Mouse (Mus musculus) retina, postnatal 7 days (tissue): ENCODE measurements around the gene Banp.

ENCODE experiments used
- DNase-seq: peaks from one replicate; pipeline ENCODE4 v3.0.0-alpha.2; 2012; ENCODE audit warnings: low read depth, low spot score

Banp gene

DNA sequence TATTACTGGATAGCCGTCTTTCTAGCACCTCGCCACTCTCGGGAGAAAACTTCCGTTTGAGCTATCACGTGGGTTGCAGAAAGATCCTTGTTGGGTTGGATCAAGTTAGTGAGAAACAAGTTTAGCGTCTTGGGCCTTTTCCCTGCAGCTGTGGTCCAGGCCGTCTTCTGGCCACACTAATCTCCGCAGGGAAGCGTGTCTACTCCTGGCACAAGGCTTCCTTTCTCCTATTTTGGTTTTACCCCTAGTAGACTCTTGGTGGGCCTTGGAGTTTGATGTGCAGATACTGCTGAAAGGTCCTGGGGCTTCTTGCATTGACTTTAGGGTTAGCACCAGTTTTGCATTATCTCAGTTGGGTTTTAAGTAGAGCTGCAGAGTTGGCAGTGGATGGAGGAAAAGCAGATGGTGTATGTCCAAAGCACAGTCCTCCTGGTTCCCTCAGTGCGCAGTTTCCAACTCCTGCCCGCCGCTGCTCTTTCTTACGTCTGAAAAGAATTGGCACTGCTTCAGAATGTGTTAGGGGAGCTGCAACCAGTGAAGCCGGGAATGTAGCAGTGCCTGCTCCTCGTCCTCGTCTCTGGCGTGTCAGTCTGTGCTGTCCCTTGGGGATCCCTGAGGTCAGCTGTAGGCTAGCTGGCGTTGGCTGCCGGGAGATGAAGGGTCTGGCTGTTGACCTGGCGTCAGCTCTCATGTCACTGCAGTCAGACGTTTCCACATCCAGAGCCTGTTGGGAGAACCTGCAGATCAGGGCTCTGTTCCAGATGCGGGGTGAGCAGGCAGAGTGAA is 68.7 kb downstream of the Banp start:
- no peak for DNase-seq

DNA sequence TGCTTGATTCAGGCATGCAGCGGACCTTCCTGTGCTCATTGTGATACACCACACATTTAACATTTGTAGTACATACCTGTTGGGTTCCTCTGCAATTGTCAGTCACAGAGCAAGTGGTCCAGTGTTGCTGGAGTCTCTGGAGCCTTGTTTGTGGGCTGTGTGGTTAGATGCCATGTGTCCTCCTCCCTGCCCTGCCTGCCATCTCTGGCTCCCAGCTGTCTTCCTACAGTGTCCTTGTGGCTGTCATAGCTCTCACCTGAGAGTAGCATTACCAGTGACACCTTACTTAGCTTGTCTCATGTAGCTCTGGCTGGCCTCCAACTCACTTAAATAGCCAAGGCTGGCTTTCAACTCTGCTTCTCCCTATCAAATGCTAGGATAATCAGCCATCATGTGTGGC is 69.6 kb downstream of the Banp start:
- no peak for DNase-seq

DNA sequence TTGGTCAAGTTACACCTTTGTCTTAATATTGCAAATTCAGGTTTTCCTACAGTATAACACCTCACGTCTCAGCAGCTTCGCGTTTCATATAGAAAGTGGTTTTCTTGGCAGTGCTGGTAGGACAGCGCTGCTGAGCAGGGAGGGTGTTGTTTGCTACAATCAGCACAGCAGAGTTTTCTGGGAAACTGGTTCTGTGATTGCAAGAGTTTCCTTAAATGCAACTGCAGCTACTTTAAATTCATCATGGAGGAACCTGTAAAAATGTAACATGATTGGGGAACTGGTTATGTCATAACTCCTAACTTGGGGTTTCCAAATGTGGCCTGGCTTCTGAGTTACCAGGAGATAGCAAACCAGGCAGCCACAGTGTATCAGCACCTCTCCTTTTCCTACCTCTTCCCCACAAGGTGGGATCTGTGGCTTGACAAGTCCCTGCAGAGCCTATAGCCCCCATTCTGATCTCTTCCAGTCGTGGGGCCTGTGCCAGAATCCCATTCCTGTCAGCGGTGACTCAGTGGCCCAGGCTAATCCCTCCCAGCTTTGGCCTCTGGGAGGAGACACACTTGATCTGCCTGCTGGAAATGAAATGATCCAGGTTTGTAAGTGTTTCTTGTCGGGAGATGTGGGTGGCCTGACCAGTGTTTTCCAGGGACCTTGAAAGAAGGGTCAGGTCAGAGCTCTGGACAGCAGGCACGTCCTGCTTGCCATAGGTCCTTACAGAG is 70.7 kb downstream of the Banp start:
- DNase-seq = no peak

DNA sequence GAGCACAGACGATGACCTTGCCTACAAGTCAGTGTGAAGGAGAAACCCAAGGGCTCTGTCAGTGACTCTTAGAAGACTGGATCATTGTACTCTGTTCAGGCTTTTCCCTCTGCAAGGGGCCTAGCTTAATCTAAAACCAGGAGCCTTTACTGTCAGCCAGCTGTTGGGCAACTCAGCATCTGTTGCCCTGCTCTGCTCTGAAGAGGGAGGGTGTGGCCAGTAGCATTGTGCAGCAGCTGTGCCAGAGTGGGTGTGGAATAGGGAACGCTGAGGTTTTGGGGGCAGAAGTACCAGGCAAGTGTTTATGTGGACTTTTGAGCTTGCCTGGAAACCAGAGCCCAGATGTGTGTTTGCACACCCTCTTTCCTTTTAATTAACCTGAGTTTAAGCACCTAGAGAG is 72.2 kb downstream of the Banp start:
- DNase-seq = no peak

DNA sequence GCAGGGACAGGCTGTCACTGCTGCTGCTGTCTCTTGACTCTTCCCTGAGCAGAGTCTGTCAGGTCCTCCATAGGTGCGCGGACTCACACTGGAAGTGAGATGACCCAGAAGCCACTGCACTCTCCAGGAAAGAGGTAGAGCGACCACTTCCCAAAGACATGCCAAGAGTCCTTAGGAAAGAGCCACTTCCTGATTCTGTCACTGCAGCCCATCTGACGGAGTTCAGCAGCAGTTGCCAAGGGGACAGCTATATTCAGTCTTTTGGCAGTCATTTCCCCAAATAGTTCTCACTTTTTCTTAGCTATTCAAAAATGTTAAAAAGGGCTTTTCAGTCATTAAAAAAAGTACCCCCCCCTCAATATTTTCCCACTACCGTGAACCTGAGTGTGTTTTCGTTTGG is 72.7 kb downstream of the Banp start:
- no peak for DNase-seq

DNA sequence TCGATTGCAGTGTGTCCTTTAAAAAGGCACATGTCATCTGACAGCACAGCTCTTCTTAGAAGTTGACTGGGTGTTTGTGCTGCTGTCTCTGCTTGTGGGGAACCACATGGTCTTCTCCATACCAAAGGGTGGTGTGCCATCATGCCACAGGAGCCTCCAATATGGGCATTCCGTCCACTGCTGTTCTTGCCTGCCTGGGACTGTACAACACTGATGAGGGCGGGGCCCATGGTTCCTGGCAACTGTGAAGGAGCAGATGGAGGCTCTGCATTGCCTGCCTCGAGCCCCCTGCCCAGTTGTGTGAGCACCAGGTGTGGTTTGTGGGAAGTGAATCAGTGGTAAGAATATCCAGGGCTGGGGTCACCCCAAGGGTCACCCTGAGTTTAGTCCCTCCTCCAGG is 73.2 kb downstream of the Banp start:
- DNase-seq = no peak

DNA sequence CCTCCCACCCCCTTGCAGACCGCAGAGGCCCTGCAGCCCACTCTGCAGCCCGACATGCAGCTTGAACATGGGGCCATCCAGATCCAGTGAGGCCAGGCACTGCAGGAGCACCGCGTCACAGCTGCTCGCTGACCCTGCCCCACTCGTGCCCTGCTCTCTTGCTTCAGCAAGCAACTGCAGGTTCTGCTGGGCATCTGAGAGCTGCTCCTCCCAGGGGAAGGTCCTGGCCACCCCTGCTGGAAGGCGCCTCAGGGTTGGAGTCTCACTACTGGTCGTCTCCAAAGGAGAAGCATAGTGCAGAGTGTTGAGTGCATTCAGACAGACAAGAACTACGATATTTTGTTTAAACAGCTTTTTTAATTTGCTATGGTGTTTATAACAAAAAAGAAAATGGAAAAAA is 76.0 kb downstream of the Banp start:
- DNase-seq = no peak

DNA sequence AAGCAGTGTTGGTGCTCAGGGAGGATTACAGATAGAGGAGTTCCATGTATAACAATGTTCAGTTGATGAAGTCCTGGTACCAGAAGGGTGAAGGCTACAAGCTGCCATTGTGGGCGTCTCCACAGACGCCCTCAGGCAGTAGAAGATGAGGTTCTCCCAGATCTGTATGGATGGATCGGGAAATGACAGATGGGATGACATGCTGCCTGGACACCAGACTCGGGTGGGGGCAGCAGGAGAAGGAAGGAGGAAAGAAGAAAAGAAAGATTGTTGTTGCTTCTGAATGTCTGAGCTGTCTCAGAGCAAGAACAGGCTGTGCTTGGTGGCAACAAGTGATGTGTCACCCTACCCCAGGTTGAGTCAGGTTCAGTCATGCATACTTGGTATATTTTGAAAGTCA is 78.6 kb downstream of the Banp start:
- DNase-seq = no peak

DNA sequence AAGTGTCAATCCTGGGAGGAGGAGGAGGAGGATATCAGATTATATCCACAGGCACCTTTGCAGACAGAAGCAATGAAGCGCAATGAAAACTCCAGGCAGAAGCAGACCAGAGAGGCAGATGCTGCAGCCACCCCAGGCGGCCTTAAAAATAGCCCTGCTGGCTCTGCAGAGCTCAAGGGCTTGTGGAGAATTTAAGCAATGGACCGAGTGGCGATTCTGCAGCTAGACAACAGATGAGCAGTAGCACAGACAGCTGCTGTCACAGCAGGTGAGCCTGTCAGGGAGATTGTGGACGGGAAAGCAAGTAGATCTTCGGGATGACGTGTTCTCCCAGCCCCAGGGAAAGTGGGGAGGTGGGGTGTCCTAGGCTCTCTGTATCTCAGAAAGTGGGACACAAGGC is 81.4 kb downstream of the Banp start:
- DNase-seq = no peak

DNA sequence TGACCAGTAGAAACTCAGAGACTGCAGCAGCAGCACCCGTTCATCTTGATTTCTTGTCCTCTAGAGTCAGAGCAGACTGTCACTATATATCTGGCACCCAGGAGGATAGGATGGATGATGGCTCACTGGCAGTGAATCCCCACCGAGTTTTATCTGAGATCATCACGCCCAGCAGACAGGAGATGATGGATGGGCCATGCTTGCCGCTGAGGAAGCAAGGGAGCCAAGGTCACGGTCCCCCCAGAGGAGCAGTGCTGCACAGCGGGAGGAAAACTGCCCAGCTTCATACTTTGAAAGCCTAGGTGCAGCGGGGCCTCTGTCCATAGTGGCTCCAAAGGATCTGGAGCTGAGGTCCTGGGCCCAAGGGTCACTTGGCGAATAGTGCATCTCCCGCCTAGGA is 83.2 kb downstream of the Banp start:
- no peak for DNase-seq

DNA sequence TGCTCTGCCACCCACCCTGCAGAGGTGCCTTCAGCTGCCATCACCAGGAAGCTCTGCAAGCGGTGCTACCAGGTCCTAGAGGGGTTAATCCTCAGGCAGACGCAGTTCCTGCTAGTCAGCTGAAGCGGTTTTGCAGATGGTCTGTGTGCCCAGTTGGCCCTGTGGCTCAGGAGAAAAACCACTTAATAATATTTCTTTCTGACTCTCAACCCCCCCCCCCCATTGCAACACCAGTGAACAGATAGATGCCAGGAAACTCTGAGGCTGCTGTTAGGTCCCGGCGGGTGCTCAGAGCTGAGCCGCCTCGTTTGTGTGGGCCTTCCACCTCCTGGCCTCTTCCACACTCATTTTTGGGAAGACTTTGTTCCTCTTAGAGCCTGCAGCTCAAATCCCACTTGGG is 86.0 kb downstream of the Banp start:
- no peak for DNase-seq

DNA sequence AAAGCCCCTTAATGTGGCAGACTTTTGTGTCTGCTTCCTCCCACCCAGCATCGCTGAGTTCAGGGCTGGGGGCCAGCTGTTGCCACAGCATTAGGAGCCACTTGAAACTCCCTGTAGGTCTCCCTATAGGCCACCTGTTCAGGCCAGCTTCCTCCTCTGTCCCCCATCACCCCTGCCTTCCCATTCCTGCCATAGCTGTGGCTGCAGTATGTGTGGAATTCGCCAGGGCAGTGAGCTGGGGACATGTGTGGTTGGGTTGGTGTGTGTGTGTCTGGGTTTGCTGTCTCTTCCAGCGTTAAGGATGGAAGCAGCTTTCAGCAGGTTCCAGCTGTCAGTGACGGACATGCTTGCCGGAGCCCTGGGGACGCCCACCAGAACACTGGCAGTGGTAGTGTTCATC is 86.8 kb downstream of the Banp start:
- no peak for DNase-seq

DNA sequence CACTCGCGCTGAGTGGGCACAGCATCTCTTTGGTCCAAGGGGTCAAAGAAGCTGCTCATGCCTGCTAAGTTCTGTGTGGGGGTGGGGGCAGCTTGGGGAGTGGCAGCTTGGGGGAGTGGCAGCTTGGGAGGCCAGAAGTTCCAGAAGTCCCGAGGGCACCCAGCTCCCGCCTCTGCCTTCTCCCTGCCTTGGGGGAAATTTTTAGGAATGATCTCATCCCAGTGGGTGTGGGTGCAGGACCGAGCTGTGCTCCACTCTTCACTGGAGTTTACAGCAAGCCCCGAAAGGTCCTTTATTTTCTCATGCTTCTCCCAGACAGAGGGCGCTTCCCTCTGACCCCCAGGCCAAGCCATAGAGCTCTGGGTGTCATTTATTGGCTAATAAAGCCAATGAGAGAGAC is 87.7 kb downstream of the Banp start:
- DNase-seq = no peak

DNA sequence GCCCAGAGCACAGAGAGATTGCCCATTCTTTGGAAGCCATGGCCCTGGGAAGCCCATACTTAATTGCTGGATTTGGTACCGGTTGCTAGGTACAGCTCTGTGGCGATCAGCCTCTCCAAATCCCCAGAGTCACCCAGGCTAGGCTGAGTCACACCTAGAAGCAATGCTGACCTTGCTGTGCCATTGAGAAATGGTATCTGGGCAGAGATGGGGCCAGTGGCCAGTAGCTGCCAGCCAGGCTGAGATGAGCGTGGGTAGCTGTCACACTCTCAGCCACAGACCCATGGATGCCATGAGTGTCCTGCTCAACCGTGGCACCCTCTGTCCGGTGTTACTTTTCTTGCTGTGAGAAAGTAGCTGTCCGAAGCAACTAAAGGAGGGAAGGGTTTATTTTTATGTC is 88.5 kb downstream of the Banp start:
- DNase-seq = no peak

DNA sequence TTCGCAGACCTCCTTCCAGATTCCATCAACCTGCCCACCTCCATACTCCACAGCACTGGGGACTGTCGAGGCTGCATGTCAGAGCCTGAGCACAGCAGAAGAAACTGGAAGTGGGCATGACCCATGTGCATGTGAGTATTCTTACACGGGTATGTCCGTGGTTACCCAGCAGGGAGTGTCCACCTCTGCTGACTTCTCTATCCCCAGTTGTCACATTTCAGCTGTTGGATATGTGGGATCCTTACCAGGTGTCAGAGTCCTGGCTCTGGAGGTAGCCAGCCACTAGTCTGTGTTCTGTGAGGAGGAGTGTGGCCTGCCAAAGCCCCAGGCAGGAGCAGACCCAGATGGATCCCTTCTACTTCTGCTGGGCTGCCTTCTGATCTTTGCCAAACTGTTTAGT is 89.9 kb downstream of the Banp start:
- DNase-seq = no peak

DNA sequence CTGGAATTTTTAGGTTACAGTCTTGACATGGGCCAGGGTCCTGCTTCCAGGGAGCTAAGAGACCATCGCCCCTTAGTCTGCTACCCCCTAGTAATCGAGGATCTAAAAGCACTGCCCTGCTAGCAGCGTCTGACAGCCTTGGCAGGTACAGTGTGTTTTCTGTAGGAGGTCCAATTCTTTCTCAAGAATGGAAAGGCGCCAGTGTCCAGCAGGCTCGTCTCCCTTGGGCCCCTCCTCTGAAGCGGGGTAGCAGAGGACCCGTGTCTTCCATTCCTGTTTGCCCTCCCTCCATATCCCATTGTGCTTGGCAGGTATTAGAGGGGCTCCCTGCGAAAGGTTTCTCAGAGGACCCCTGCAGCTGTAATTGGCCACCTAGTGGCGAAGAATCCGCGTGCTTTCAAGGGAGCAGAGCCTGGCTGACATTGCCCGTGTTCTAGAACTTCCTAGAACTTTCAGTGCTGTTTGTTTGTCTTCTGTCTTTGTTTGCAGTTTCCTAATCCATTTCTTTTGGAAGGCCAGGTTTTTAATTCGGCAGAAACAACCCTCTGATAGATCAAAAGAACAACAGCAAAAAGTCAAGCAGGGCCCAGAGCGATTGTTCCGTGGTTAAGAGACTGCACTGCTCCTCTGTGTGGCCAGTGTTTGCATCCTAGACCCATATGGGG is 97.8 kb downstream of the Banp start:
- DNase-seq = no peak

DNA sequence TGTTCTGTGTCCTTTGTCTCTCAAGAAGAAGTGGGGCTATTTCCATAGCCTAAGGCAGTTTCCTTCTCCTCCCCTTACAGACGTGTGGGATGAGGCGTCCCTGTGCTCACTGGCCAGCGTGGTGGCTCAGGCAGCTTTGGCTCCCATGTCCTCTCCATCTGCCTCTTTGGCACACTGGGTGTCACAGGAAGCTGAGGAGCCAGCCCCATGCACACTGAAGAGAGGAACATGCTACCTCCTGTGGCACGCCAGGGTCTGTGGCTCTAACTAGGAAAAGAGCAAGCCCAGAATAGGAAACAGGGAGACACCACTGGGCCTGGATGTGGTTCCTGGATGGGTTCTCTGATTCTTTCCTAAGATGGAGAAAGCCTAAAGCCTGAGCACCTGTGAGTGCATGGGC is 99.7 kb downstream of the Banp start:
- DNase-seq = no peak

DNA sequence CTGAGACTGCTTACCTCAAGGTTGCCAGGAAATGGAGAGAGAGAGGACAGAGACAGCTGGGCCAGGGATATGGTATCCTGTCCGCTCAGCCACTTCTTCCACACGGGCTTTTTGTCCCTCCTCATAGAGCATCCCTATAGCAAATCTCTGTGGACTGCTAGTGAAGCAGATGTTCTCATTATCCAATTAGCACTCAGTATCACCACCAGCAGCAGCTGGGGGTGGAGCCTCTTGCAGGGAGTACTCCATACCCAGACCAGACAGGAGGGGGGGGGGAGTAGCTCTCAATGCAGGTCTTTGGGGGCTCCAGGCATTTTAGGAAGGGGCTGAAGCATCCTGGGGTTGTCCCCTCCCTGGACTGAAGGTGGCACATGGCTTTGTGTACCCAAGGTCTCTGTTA is 100.4 kb downstream of the Banp start:
- DNase-seq = no peak

DNA sequence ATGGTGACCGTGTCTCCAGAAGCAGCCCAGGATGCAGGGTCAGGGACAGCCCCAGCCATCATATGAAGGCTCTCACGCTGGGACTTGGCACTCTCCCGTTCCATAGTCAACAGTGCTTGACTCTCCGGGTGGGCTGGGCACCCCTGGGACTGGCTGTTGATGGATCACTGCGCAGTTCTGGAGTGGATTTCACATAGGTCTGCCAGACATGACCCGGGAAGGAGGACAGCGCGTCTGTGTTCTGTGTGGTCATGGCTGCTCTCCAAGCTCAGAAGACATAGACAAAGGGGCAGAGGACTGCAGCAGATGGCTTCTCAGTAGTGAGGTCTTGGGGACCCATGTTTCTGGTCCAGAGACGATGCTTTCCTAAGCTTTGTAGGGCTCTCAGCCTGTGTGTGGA is 101.1 kb downstream of the Banp start:
- no peak for DNase-seq

DNA sequence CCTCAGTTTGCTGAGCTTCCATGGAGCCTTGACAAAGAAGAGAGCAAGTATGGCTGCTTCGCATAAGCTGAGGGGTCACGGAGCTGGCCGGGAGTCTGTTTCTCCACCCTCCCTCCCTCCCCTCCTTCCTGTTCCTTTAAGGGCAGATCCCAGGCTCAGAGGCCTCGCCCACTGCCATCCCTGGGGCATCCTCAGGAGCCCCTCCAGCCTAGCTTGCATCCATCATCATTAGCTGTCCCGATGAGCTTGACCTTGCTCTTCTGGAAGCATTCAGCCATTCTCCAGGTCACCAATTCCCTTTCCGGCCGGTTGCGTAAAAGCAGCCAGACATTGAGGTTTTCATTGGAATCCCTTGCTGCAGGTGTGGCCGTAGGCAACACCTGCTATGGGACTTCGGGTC is 105.8 kb downstream of the Banp start:
- DNase-seq = no peak

DNA sequence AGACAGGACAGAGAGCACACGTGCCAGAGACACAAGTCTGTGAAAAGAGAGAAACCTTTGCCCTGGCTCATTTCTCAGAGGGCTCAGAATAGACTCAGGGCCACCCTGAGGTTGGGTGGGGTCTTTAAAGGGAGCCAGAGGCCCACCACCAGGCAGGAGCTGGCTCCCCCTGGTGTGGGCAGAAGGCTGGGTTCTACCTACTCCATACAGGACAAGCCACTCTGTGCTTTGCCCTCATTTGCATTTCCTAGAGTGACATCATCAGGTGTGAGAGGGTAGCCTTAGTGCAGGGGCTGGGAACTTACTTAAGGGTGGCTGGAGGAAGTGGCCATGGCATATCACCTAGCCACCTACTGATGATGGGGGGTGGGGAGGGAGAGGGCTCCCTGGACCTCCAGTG is 106.6 kb downstream of the Banp start:
- DNase-seq = no peak

DNA sequence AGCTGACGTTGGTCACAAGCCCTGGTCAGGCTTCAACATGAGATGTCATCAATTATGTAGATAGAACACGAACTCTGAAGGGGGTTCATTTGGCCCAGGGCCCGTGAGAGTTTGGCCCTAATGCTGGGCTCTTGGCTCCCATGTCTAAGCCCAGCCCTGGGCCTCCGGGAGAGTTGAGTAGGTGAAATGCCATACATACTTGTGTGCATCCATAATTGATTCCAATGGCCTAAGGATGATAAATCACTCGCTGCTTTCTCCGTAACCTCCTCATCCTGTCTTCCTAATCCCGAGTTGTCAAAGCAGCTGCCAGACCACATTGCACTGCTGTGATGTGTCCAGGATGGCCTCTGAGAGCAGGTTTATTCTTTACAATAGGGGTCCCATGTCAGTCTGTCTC is 107.3 kb downstream of the Banp start:
- no peak for DNase-seq

DNA sequence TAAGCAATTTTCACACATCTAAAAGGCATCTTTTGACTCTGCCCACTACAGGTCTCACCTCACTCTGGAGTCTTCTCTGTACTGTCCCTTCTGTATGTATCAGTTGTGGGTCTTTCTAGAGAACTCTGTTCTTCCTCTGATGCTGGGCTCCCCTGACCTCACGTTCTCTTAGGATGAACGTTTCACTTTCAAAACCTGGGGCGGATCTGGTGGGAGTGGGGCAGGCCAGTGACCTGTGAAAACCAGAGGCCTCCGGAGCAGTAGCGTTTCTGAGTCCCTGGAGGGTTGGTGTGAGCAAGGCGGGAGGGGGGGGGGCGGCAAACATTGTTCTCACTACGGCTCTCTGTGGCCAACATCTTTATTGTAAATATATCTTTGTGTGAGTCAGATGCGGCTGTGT is 109.0 kb downstream of the Banp start:
- no peak for DNase-seq
